Mouse (Mus musculus) thymus, adult 2 months (tissue): ENCODE data around the gene Hhat. TPM values are rescaled to one million over a fixed set of nuclear protein-coding genes. Genes with fewer than 3 reads are reported as not detected.

Experiments used
- DNase-seq: peaks from one replicate; pipeline ENCODE4 v3.0.0; 2021
- H3K27ac ChIP-seq: fragments of 200-500 bp; 2 replicates; pipeline ENCODE4 v1.5.1; 2012; ENCODE audit warnings: low read length, control low read depth; ENCODE audit not compliant: control insufficient read depth, insufficient read depth
- H3K27me3 ChIP-seq: fragments of 200-500 bp; 2 replicates; pipeline ENCODE4 v1.6.1; 2012; ENCODE audit warnings: mild to moderate bottlenecking, low read length, moderate library complexity, mixed read lengths; ENCODE audit not compliant: control insufficient read depth, insufficient read depth
- H3K36me3 ChIP-seq: fragments of 200-500 bp; 2 replicates; pipeline ENCODE4 v1.6.1; 2012; ENCODE audit warnings: mild to moderate bottlenecking, low read length, moderate library complexity; ENCODE audit not compliant: control insufficient read depth, insufficient read depth
- H3K4me1 ChIP-seq: fragments of 200-500 bp; replicated peaks from 2 replicates; pipeline ENCODE4 v1.6.1; 2012; ENCODE audit warnings: low read length; ENCODE audit not compliant: control insufficient read depth, insufficient read depth
- H3K4me3 ChIP-seq: fragments of 200-500 bp; 2 replicates; pipeline ENCODE4 v1.5.1; 2012; ENCODE audit warnings: mild to moderate bottlenecking, low read length, control low read depth, moderate library complexity; ENCODE audit not compliant: control insufficient read depth, insufficient read depth
- CTCF ChIP-seq: fragments of 200-500 bp; IDR thresholded peaks from 2 replicates; pipeline ENCODE4 v1.5.1; 2012; ENCODE audit warnings: mild to moderate bottlenecking, control low read depth, low read length, moderate library complexity, borderline replicate concordance; ENCODE audit not compliant: control insufficient read depth, poor library complexity, insufficient read depth; ENCODE audit errors: extremely low read depth
- POLR2A ChIP-seq: fragments of 200-500 bp; IDR thresholded peaks from 2 replicates; pipeline ENCODE4 v1.6.1; 2012; ENCODE audit warnings: mild to moderate bottlenecking, low read length, control low read depth, moderate library complexity; ENCODE audit not compliant: control insufficient read depth, poor library complexity, insufficient read depth; ENCODE audit errors: extremely low read depth
- WGBS: fragments of 180-500 bp; shearing (Covaris S2); methylation state at CpG from one replicate; pipeline ENCODE4 v1.1.7; 2018; 5-methylcytosine and 5-hydroxymethylcytosine counted together
- polyA plus RNA-seq: library from polyadenylated mRNA; depleted of rRNA; stranded (reverse); fragments of >200 nt; gene quantifications from 2 replicates; pipeline ENCODE4 v1.2.3, GENCODE M21; 2012

Hhat gene
- polyA plus RNA-seq, 1 experiment, result 5.8 TPM

- Histone ChIP-seq H3K27me3 (no peaks in the 10 kb centered on the region), H3K4me3 (no peak overlapping the region), H3K27ac (no peak overlapping the region), H3K4me1 (no peaks in the 10 kb centered on the region), H3K36me3 (no peaks in the 10 kb centered on the region)
- 91% methylated on average over 2 of the region's 2 CpGs for whole genome bisulfite sequencing
- no peak for TF ChIP-seq POLR2A
- no peak for TF ChIP-seq CTCF
- DNase-seq, result no peak
Measured at GRCm38 (mm10) chr1:192642126-192642525, 128.9 kb downstream of the Hhat start.

- H3K27me3 ChIP-seq, result no peaks in the 10 kb centered on the region
- H3K27ac ChIP-seq, result no peak overlapping the region
- no peak overlapping the region for H3K4me3 ChIP-seq
- H3K4me1 ChIP-seq, result no peaks in the 10 kb centered on the region
- TF ChIP-seq POLR2A (no peak), CTCF (no peak)
- no peak for DNase-seq
- WGBS, result 84% methylated on average over 3 of the region's 3 CpGs
- H3K36me3 ChIP-seq, result no peaks in the 10 kb centered on the region
Measured at GRCm38 (mm10) chr1:192639175-192639574, 131.8 kb downstream of the Hhat start.

- no peaks in the 10 kb centered on the region for H3K4me1 ChIP-seq
- no peaks in the 10 kb centered on the region for H3K36me3 ChIP-seq
- no peak for DNase-seq
- TF ChIP-seq POLR2A (no peak), CTCF (no peak)
- no peaks in the 10 kb centered on the region for H3K27me3 ChIP-seq
- no peak overlapping the region for H3K4me3 ChIP-seq
- WGBS, result 83% methylated on average over 2 of the region's 2 CpGs
- no peak overlapping the region for H3K27ac ChIP-seq
Measured at GRCm38 (mm10) chr1:192621843-192622242, 149.2 kb downstream of the Hhat start.

GRCm38 (mm10) chr1:192613271-192613670, 157.8 kb downstream of the Hhat start:
- WGBS, result 87% methylated on average over 6 of the region's 6 CpGs
- H3K4me3 ChIP-seq, result no peak overlapping the region
- no peak for TF ChIP-seq POLR2A
- TF ChIP-seq CTCF, result no peak
- H3K27me3 ChIP-seq, result no peaks in the 10 kb centered on the region
- H3K36me3 ChIP-seq, result no peaks in the 10 kb centered on the region
- no peak overlapping the region for H3K27ac ChIP-seq
- no peaks in the 10 kb centered on the region for H3K4me1 ChIP-seq
- no peak for DNase-seq

- Histone ChIP-seq H3K27ac (no peak overlapping the region), H3K4me3 (no peak overlapping the region), H3K4me1 (no peaks in the 10 kb centered on the region), H3K27me3 (no peaks in the 10 kb centered on the region), H3K36me3 (no peaks in the 10 kb centered on the region)
- no peak for TF ChIP-seq POLR2A
- no peak for TF ChIP-seq CTCF
- 88% methylated on average over 11 of the region's 11 CpGs for WGBS
- DNase-seq, result no peak
Measured at GRCm38 (mm10) chr1:192611996-192612739, 158.9 kb downstream of the Hhat start.

- no peaks in the 10 kb centered on the region for H3K4me1 ChIP-seq
- no peak for TF ChIP-seq CTCF
- TF ChIP-seq POLR2A, result no peak
- H3K27me3 ChIP-seq, result no peaks in the 10 kb centered on the region
- H3K36me3 ChIP-seq, result no peaks in the 10 kb centered on the region
- 64% methylated on average over 8 of the region's 8 CpGs for WGBS
- no peak overlapping the region for H3K27ac ChIP-seq
- no peak for DNase-seq
- no peak overlapping the region for H3K4me3 ChIP-seq
Measured at GRCm38 (mm10) chr1:192606876-192607275, 164.1 kb downstream of the Hhat start.

GRCm38 (mm10) chr1:192604413-192604812, 166.6 kb downstream of the Hhat start:
- no peaks in the 10 kb centered on the region for H3K4me1 ChIP-seq
- no peak for TF ChIP-seq POLR2A
- no peak for TF ChIP-seq CTCF
- H3K4me3 ChIP-seq, result no peak overlapping the region
- no peaks in the 10 kb centered on the region for H3K36me3 ChIP-seq
- H3K27me3 ChIP-seq, result no peaks in the 10 kb centered on the region
- H3K27ac ChIP-seq, result no peak overlapping the region
- 59% methylated on average over 5 of the region's 5 CpGs for WGBS
- DNase-seq, result no peak
